Mouse (Mus musculus) spleen, postnatal 10 days (tissue): ENCODE data around the gene Rab25.

Experiments used
- DNase-seq, 2 experiments: peaks; one replicate each; pipeline ENCODE4 v3.0.0; 2021 to 2022; ENCODE audit warnings: low spot score in 2 of 2

Gene Rab25

GRCm38 (mm10) chr3:88567892-88568291, 19.8 kb upstream of the Rab25 start:
- no peak for DNase-seq

- no peak for DNase-seq
Observed at GRCm38 (mm10) chr3:88566536-88567061, 18.5 kb upstream of the Rab25 start.

- DNase-seq, result no peak
Observed at GRCm38 (mm10) chr3:88566116-88566515, 18.0 kb upstream of the Rab25 start.

DNA sequence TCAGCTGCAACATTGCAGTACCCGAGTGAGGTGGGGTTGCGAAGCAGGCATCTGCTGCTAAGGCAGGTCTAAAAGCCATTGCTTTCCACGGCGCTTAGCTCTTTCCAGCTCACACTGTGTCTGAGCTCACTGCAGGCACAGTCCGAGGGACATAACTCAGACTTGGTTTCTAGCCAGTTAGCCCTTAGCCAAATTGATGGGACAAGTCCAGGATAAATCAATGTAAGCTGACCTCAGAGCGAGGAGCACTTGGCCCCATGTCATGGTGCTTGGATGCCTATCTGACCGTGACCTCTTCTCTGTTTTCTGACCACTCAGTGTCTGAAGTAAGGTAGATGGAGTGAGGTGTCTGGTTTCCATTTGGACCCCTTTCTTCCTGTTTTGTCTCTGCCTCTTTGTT, 15.9 kb upstream of the Rab25 start:
- DNase-seq, result no peak

- DNase-seq, result no peak
Observed at GRCm38 (mm10) chr3:88563442-88563841, 15.3 kb upstream of the Rab25 start.

DNA sequence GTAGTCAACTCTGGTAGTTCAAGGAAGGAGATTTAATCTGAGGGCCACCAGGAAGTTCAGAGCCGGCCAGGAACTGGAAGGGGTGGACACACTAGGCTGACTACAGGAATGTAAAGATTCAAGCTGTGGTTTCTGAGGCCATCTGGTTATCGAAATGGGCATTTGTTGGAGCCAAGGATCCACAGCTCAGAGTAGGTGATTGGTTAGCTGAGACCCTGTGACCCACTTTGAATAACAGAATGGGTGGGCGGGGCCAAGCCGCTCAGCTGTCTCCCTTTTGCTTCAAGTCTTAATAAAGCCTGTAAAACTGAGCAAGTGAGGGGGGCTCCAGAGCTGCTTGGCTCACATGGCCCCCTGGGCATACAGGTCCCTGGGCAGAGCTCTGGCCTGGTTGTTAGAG, 13.9 kb upstream of the Rab25 start:
- peak in 1 of 2 experiments; percentile 40 for DNase-seq

- no peak for DNase-seq
Observed at GRCm38 (mm10) chr3:88559596-88559995, 11.5 kb upstream of the Rab25 start.

DNA sequence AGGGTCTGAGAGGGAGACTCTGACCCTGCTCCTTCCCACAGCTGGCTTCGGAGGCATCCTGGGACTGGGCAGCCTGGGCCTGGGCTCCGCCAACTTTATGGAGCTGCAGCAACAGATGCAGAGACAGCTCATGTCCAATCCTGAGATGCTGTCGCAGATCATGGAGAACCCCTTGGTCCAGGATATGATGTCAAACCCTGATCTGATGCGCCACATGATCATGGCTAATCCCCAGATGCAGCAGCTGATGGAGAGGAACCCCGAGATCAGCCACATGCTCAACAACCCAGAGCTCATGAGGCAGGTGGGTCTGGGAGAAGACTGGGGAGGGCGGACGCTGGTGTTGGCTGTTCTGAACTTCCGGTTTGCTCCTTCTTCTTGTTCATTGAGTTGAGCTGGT, 8.5 kb upstream of the Rab25 start:
- DNase-seq, result no peak

DNA sequence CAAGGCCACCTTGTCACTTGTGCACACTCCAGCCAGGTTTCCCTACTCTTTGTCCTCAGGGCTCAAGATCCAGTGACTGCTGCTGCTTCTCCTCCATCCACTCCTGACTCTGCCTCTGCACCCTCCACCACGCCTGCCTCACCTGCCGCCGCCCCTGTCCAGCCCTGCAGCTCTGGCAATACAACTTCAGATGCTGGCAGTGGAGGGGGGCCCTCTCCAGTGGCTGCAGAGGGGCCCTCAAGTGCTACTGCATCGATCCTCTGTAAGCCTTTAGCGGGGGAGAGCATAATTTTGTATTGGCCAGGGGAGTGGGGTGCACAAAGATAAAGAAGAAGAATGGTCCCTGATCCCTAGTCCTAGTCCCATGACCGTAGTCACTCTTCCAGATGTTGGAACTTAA, 7.6 kb upstream of the Rab25 start:
- DNase-seq, result peak in 1 of 2 experiments; percentile 19

GRCm38 (mm10) chr3:88555069-88555605, 7.0 kb upstream of the Rab25 start:
- no peak for DNase-seq

DNA sequence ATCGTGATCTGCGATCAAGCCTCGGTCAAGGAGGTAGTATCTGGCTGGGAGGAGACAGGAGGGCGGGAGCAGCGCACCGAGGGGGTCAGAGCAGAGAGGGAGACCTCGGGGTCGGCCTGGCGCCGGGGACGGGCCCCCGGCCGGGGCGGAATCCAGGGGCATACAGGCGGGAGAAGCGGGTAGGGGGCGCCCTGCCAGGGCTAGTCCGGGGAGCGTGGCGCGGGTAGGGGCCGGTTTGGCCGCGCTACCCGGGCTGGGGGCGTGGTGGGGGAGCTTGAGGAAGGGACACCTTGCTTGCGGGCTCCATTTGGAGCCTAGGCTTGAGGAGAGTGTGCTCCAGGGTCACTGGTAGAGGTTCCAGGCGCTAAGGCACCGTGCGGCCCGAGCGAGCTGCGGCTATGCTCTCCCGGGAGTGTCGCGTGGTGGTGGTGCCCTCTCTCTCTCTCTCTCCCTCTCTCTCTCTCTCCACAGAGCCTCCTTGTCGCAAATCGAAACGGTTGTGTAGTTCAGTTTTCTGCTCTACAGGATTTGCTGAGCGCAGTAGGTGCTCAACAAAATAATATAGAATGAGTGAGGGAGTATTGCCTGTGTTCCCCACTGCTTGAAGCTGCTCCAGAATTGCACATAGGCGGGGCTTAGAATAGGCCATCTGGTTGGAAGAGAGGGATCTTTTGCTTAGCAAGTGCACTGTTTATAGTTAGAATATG, 5.9 kb upstream of the Rab25 start:
- DNase-seq, result peak in 1 of 2 experiments; percentile 68

DNA sequence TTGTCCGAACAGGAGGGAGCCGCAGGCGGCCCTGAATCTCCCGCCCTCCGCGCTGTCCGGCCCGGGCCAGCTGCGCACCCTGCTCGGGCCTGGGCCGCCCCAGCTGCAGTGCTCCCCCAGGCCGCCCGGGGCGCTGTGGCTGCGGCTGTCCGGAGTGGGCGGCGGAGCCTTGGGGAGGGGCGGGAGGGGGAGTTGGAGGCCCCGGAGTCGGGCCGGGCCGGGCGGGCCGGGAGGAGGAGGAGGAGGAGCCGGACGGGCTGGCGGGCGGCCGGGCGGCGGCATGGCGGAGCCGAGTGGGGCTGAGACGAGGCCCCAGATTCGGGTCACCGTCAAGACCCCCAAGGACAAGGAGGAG, 5.4 kb upstream of the Rab25 start, which contains the start of gene Ubqln4:
TSS of gene Ubqln4 (plus strand) at position 234 of the 355 bp plus-strand sequence.
- DNase-seq, result peak; percentile 91 to 97

GRCm38 (mm10) chr3:88552676-88553524, 4.8 kb upstream of the Rab25 start, which contains the start of gene Lamtor2:
Gene Lamtor2, minus strand, starts transcription at chr3:88553074.
- peak; percentile 87 to 97 for DNase-seq

- DNase-seq, result no peak
Observed at GRCm38 (mm10) chr3:88552082-88552645, 4.1 kb upstream of the Rab25 start.

- peak in 1 of 2 experiments; percentile 13 for DNase-seq
Observed at GRCm38 (mm10) chr3:88551586-88551985, 3.5 kb upstream of the Rab25 start.

GRCm38 (mm10) chr3:88546674-88547418, 1.3 kb downstream of the Rab25 start:
- DNase-seq, result no peak

- peak in 1 of 2 experiments; percentile 35 for DNase-seq
Observed at GRCm38 (mm10) chr3:88544955-88545591, 3.0 kb downstream of the Rab25 start.

DNA sequence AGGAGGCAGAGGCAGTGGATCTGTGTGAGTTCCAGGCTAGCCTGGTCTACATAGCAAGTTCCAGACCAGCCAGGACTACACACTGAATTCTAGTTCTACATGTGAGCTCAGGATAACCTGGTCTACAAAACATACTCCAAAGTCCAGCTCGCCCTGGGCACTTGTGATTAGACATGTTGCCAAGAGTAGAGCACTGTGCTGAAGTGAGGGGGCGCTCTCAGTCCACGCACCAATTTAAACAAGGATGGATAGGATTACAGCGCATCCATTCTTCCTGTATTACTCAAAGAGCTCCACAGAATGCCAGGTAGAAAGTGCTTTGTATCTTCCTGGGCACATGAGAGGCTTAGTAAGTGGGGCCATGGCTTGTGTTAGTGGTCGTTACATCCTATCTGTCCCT, 3.6 kb downstream of the Rab25 start:
- DNase-seq, result peak in 1 of 2 experiments; percentile 41

GRCm38 (mm10) chr3:88543651-88544410, 4.3 kb downstream of the Rab25 start:
- DNase-seq, result no peak

DNA sequence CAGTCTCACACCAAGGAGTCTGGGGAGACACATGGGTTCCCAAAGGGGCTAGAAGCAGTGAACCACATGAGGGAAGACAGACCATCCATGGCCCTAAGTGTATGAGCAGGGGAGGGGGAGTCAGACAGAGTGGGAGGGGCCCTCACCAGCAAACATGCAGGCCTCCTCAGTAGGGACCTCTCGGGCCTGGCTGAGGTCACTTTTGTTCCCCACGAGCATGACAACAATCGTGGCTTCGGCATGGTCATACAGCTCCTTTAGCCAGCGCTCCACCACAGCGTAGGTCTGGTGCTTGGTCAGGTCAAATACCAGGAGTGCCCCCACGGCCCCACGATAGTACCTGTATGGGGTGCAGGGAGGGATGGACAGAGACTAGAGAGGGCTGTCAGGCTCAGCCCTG, 4.9 kb downstream of the Rab25 start:
- no peak for DNase-seq
